Mouse (Mus musculus): Measurements from ENCODE around the gene Ldb2. TPM values are rescaled to one million over a fixed set of nuclear protein-coding genes. Genes with fewer than 3 reads are reported as not detected.

The Ldb2 gene
- total and polyA plus RNA-seq, 2 experiments from 2014 or later = 8.0 to 10.6 TPM

- no peak overlapping the region for H3K4me3 ChIP-seq (ENCODE audit: low read depth, low read length)
- DNase-seq (ENCODE audit: low spot score) (no peak), ATAC-seq (ENCODE audit: insufficient read depth, low read depth) (no peak)
- H3K4me2 ChIP-seq (ENCODE audit: low read depth, low read length) = no peak overlapping the region
- H3K9ac ChIP-seq (replicated peaks; ENCODE audit: low read depth, low read length) = no peak overlapping the region
- no peaks in the 10 kb centered on the region for H3K27me3 ChIP-seq (ENCODE audit: control insufficient read depth, insufficient read depth, low read length)
- H3K36me3 ChIP-seq (replicated peaks; ENCODE audit: control insufficient read depth, insufficient read depth, low read length) = no peaks in the 10 kb centered on the region
- no peak for TF ChIP-seq CTCF (IDR thresholded peaks at IDR 0.05; ENCODE audit: low read depth)
- no peak for TF ChIP-seq EP300 (IDR thresholded peaks at IDR 0.05; ENCODE audit: low read depth)
- H3K4me1 ChIP-seq (ENCODE audit: control insufficient read depth, insufficient read depth) = no peaks in the 10 kb centered on the region
- WGBS = 52% methylated on average over 4 of the region's 4 CpGs
- no peak overlapping the region for H3K27ac ChIP-seq (ENCODE audit: low read depth)
- no peaks in the 10 kb centered on the region for H3K9me3 ChIP-seq (replicated peaks; ENCODE audit: control insufficient read depth, low read length)
Measured at GRCm38 (mm10) chr5:44645952-44646841, 153.3 kb downstream of the Ldb2 start.

- no peak overlapping the region for H3K9ac ChIP-seq (replicated peaks; ENCODE audit: low read depth, low read length)
- TF ChIP-seq EP300 (IDR thresholded peaks at IDR 0.05; ENCODE audit: low read depth) = no peak
- no peak for TF ChIP-seq CTCF (IDR thresholded peaks at IDR 0.05; ENCODE audit: low read depth)
- H3K4me2 ChIP-seq (ENCODE audit: low read depth, low read length) = no peak overlapping the region
- no peaks in the 10 kb centered on the region for H3K9me3 ChIP-seq (replicated peaks; ENCODE audit: control insufficient read depth, low read length)
- 79% methylated on average over 3 of the region's 3 CpGs for WGBS
- no peaks in the 10 kb centered on the region for H3K36me3 ChIP-seq (replicated peaks; ENCODE audit: control insufficient read depth, insufficient read depth, low read length)
- DNase-seq (ENCODE audit: low spot score) (no peak), ATAC-seq (ENCODE audit: insufficient read depth, low read depth) (no peak)
- H3K4me1 ChIP-seq (ENCODE audit: control insufficient read depth, insufficient read depth) = no peaks in the 10 kb centered on the region
- H3K27ac ChIP-seq (ENCODE audit: low read depth) = no peak overlapping the region
- no peak overlapping the region for H3K4me3 ChIP-seq (ENCODE audit: low read depth, low read length)
- H3K27me3 ChIP-seq (ENCODE audit: control insufficient read depth, insufficient read depth, low read length) = no peaks in the 10 kb centered on the region
Measured at GRCm38 (mm10) chr5:44643079-44643478, 156.4 kb downstream of the Ldb2 start.

GRCm38 (mm10) chr5:44641060-44641459, 158.4 kb downstream of the Ldb2 start:
- 62% methylated on average over 4 of the region's 4 CpGs for WGBS
- H3K9ac ChIP-seq (replicated peaks; ENCODE audit: low read depth, low read length) = no peak overlapping the region

GRCm38 (mm10) chr5:44635546-44635945, 163.9 kb downstream of the Ldb2 start:
- no peak overlapping the region for H3K4me2 ChIP-seq (ENCODE audit: low read depth, low read length)
- no peaks in the 10 kb centered on the region for H3K36me3 ChIP-seq (replicated peaks; ENCODE audit: control insufficient read depth, insufficient read depth, low read length)
- 73% methylated on average over 6 of the region's 6 CpGs for WGBS
- H3K4me3 ChIP-seq (ENCODE audit: low read depth, low read length) = no peak overlapping the region
- no peaks in the 10 kb centered on the region for H3K4me1 ChIP-seq (ENCODE audit: control insufficient read depth, insufficient read depth)
- no peak overlapping the region for H3K9ac ChIP-seq (replicated peaks; ENCODE audit: low read depth, low read length)
- ATAC-seq (ENCODE audit: insufficient read depth, low read depth) = no peak
- no peak overlapping the region for H3K27ac ChIP-seq (ENCODE audit: low read depth)
- no peak for DNase-seq (ENCODE audit: low spot score)
- TF ChIP-seq CTCF (IDR thresholded peaks at IDR 0.05; ENCODE audit: low read depth) = no peak
- no peaks in the 10 kb centered on the region for H3K9me3 ChIP-seq (replicated peaks; ENCODE audit: control insufficient read depth, low read length)
- no peaks in the 10 kb centered on the region for H3K27me3 ChIP-seq (ENCODE audit: control insufficient read depth, insufficient read depth, low read length)

More at GRCm38 (mm10) chr5:44641060-44641459, 158.4 kb downstream of the Ldb2 start:
- Histone ChIP-seq H3K27me3 (ENCODE audit: control insufficient read depth, insufficient read depth, low read length) (no peaks in the 10 kb centered on the region), H3K4me3 (ENCODE audit: low read depth, low read length) (no peak overlapping the region), H3K4me2 (ENCODE audit: low read depth, low read length) (no peak overlapping the region), H3K36me3 (replicated peaks; ENCODE audit: control insufficient read depth, insufficient read depth, low read length) (no peaks in the 10 kb centered on the region), H3K27ac (ENCODE audit: low read depth) (no peak overlapping the region), H3K9me3 (replicated peaks; ENCODE audit: control insufficient read depth, low read length) (no peaks in the 10 kb centered on the region), H3K4me1 (ENCODE audit: control insufficient read depth, insufficient read depth) (no peaks in the 10 kb centered on the region)
- ATAC-seq (ENCODE audit: insufficient read depth, low read depth) = no peak
- no peak for TF ChIP-seq CTCF (IDR thresholded peaks at IDR 0.05; ENCODE audit: low read depth)
- TF ChIP-seq EP300 (IDR thresholded peaks at IDR 0.05; ENCODE audit: low read depth) = no peak
- DNase-seq (ENCODE audit: low spot score) = no peak

- no peaks in the 10 kb centered on the region for H3K4me1 ChIP-seq (ENCODE audit: control insufficient read depth, insufficient read depth)
- no peak overlapping the region for H3K4me2 ChIP-seq (ENCODE audit: low read depth, low read length)
- H3K4me3 ChIP-seq (ENCODE audit: low read depth, low read length) = no peak overlapping the region
- no peaks in the 10 kb centered on the region for H3K36me3 ChIP-seq (replicated peaks; ENCODE audit: control insufficient read depth, insufficient read depth, low read length)
- H3K27ac ChIP-seq (ENCODE audit: low read depth) = no peak overlapping the region
- no peaks in the 10 kb centered on the region for H3K9me3 ChIP-seq (replicated peaks; ENCODE audit: control insufficient read depth, low read length)
- no peak for TF ChIP-seq CTCF (IDR thresholded peaks at IDR 0.05; ENCODE audit: low read depth)
- TF ChIP-seq EP300 (IDR thresholded peaks at IDR 0.05; ENCODE audit: low read depth) = no peak
- WGBS = 78% methylated on average over 3 of the region's 3 CpGs
- no peak overlapping the region for H3K9ac ChIP-seq (replicated peaks; ENCODE audit: low read depth, low read length)
- no peak for ATAC-seq (ENCODE audit: insufficient read depth, low read depth)
- no peaks in the 10 kb centered on the region for H3K27me3 ChIP-seq (ENCODE audit: control insufficient read depth, insufficient read depth, low read length)
- no peak for DNase-seq (ENCODE audit: low spot score)
Measured at GRCm38 (mm10) chr5:44629034-44629625, 170.3 kb downstream of the Ldb2 start.
